Mouse (Mus musculus) kidney, embryonic 16.5 days (tissue): Measurements from ENCODE around the gene Coq4. TPM values are rescaled to one million over a fixed set of nuclear protein-coding genes. Genes with fewer than 3 reads are reported as not detected.

Source experiments
- ATAC-seq: fragments of 200-750 bp; cut with Nextera tagmentation; 2 replicates; pipeline ENCODE4 v1.8.0; 2017; ENCODE audit warnings: moderate TSS enrichment; ENCODE audit not compliant: low FRiP score, low TSS enrichment
- H3K27ac ChIP-seq: fragments of 300-500 bp; sonication (generic); 2 replicates; pipeline ENCODE4 v1.5.1; 2014; ENCODE audit warnings: low read length
- H3K27me3 ChIP-seq: fragments of 300-500 bp; sonication (generic); 2 replicates; pipeline ENCODE4 v1.6.1; 2014; ENCODE audit warnings: low read length, control low read depth, mixed read lengths; ENCODE audit not compliant: insufficient read depth
- H3K36me3 ChIP-seq: fragments of 300-500 bp; sonication (generic); 2 replicates; pipeline ENCODE4 v1.6.1; 2014; ENCODE audit warnings: low read length, control low read depth, mixed read lengths; ENCODE audit not compliant: insufficient read depth
- H3K4me1 ChIP-seq: fragments of 300-500 bp; sonication (generic); 2 replicates; pipeline ENCODE4 v1.6.1; 2014; ENCODE audit warnings: low read length, control low read depth, mixed read lengths; ENCODE audit not compliant: insufficient read depth
- H3K4me2 ChIP-seq: fragments of 300-500 bp; sonication (generic); replicated peaks from 2 replicates; pipeline ENCODE4 v1.6.1; 2014; ENCODE audit warnings: low read depth, low read length
- H3K4me3 ChIP-seq: fragments of 300-500 bp; sonication (generic); 2 replicates; pipeline ENCODE4 v1.5.1; 2014; ENCODE audit warnings: mild to moderate bottlenecking, low read length
- H3K9ac ChIP-seq: fragments of 300-500 bp; sonication (generic); replicated peaks from 2 replicates; pipeline ENCODE4 v1.6.1; 2014; ENCODE audit warnings: low read length
- H3K9me3 ChIP-seq: fragments of 300-500 bp; sonication (generic); 2 replicates; pipeline ENCODE4 v1.6.1; 2016; ENCODE audit warnings: low read length, control low read depth
- WGBS: fragments of 180-500 bp; shearing (Covaris S2); extraction: QIAGEN DNeasy Blood & Tissue Kit; methylation state at CpG from one replicate; pipeline ENCODE4 v1.1.7; 2014; 5-methylcytosine and 5-hydroxymethylcytosine counted together
- microRNA-seq: library from miRNA; unstranded; fragments of <30 nt; microRNA quantifications from one replicate; pipeline ENCODE4, GENCODE M21; 2016
- polyA plus RNA-seq: library from polyadenylated mRNA; unstranded; fragments of >200 nt; fragmentation: Nextera tagmentation; extraction: Ambion mirVana; gene quantifications from 2 replicates; pipeline ENCODE4 v1.2.1, GENCODE M21; 2015

Coq4 gene
- polyA plus RNA-seq, 1 experiment from 2014 or later, result 44.7 TPM

GRCm38 (mm10) chr2:29844115-29844514 lies 56.8 kb downstream of the Coq4 start:
- Histone ChIP-seq H3K4me2 (no peak overlapping the region), H3K4me1 (peaks cover 12% of the 10 kb centered on the region), H3K4me3 (no peak overlapping the region), H3K27me3 (peaks cover 49% of the 10 kb centered on the region), H3K9me3 (no peaks in the 10 kb centered on the region), H3K36me3 (peaks cover 27% of the 10 kb centered on the region), H3K9ac (no peak overlapping the region), H3K27ac (no peak overlapping the region)
- 87% methylated on average over 2 of the region's 2 CpGs for WGBS
- ATAC-seq, result no peak

GRCm38 (mm10) chr2:29844661-29845060 lies 57.4 kb downstream of the Coq4 start:
- no peak overlapping the region for H3K27ac ChIP-seq
- H3K36me3 ChIP-seq, result peaks cover 27% of the 10 kb centered on the region
- WGBS, result 16% methylated on average over 3 of the region's 3 CpGs
- H3K4me3 ChIP-seq, result no peak overlapping the region
- no peak overlapping the region for H3K4me2 ChIP-seq
- H3K9ac ChIP-seq, result no peak overlapping the region
- no peaks in the 10 kb centered on the region for H3K9me3 ChIP-seq
- peaks cover 12% of the 10 kb centered on the region for H3K4me1 ChIP-seq
- H3K27me3 ChIP-seq, result peaks cover 49% of the 10 kb centered on the region
- no peak for ATAC-seq

GRCm38 (mm10) chr2:29845636-29846035 lies 58.3 kb downstream of the Coq4 start:
- ATAC-seq, result peak; percentile 8; the same call in 1 of the 2 replicates
- Histone ChIP-seq H3K4me2 (peak overlapping the region; percentile 55), H3K36me3 (peaks cover 27% of the 10 kb centered on the region), H3K9ac (peak overlapping the region; percentile 57), H3K27me3 (peaks cover 49% of the 10 kb centered on the region), H3K4me3 (peak overlapping the region; percentile 38), H3K9me3 (no peaks in the 10 kb centered on the region), H3K27ac (no peak overlapping the region), H3K4me1 (peaks cover 12% of the 10 kb centered on the region)
- whole genome bisulfite sequencing, result 11% methylated on average over 25 of the region's 25 CpGs

- Histone ChIP-seq H3K9me3 (no peaks in the 10 kb centered on the region), H3K4me3 (peak overlapping the region; percentile 38), H3K36me3 (peaks cover 26% of the 10 kb centered on the region), H3K4me1 (peaks cover 12% of the 10 kb centered on the region), H3K27me3 (peaks cover 49% of the 10 kb centered on the region), H3K4me2 (peak overlapping the region; percentile 55), H3K27ac (no peak overlapping the region), H3K9ac (peak overlapping the region; percentile 57)
- ATAC-seq, result peak; percentile 30; the same call in 1 of the 2 replicates
- 6% methylated on average over 46 of the region's 47 CpGs for WGBS
Measured at GRCm38 (mm10) chr2:29846061-29846853, 59.0 kb downstream of the Coq4 start.

GRCm38 (mm10) chr2:29846911-29847310 lies 59.6 kb downstream of the Coq4 start:
- 56% methylated on average over 3 of the region's 3 CpGs for WGBS
- H3K4me2 ChIP-seq, result 0 out of 2 replicates have a peak overlapping the region, but pooled peaks have one; percentile 55
- peaks cover 49% of the 10 kb centered on the region for H3K27me3 ChIP-seq
- H3K36me3 ChIP-seq, result peaks cover 22% of the 10 kb centered on the region
- no peak for ATAC-seq
- H3K9ac ChIP-seq, result no peak overlapping the region
- peaks cover 12% of the 10 kb centered on the region for H3K4me1 ChIP-seq
- H3K9me3 ChIP-seq, result no peaks in the 10 kb centered on the region
- no peak overlapping the region for H3K27ac ChIP-seq
- no peak overlapping the region for H3K4me3 ChIP-seq

Small RNAs within 50 kb of the gene (microRNA-seq; reads per million reads assigned to microRNA genes)
- gene Mir219a-2, result not detected
- gene Mir219b, result not detected

Other genes with a start within 250 kb of the Coq4 start
- 13.3 and 13.6 TPM in 2 replicates for gene Rapgef1, start 167.8 kb upstream of the Coq4 start, polyA plus RNA-seq
- 1.8 and 2.1 TPM in 2 replicates for gene Gm13420, start 35.8 kb upstream of the Coq4 start, polyA plus RNA-seq
- not detected in 2 replicates for gene Gm13547, start 28.2 kb upstream of the Coq4 start, polyA plus RNA-seq
- 42.4 and 45.7 TPM in 2 replicates for gene Trub2, start 1.0 kb downstream of the Coq4 start, polyA plus RNA-seq
- gene Slc27a4, start 15.1 kb downstream of the Coq4 start, polyA plus RNA-seq, result 16.5 and 17.7 TPM in 2 replicates
- 27.5 and 31.1 TPM in 2 replicates for gene Urm1, start 32.6 kb downstream of the Coq4 start, polyA plus RNA-seq
- 20.1 and 20.8 TPM in 2 replicates for gene Cercam, start 81.7 kb downstream of the Coq4 start, polyA plus RNA-seq
- gene Odf2, start 101.7 kb downstream of the Coq4 start, polyA plus RNA-seq, result 57.7 and 76.5 TPM in 2 replicates
- 63.9 and 67.6 TPM in 2 replicates for gene Gle1, start 147.9 kb downstream of the Coq4 start, polyA plus RNA-seq
- 102 and 109 TPM in 2 replicates for gene Sptan1, start 178.1 kb downstream of the Coq4 start, polyA plus RNA-seq